Mouse (Mus musculus): Measurements from ENCODE around the gene Trim2. TPM values are rescaled to one million over a fixed set of nuclear protein-coding genes. Genes with fewer than 3 reads are reported as not detected.
A peak's percentile ranks its signal among the peaks of the same experiment; 100 is the strongest.

Trim2 gene
- polyA plus RNA-seq, 1 experiment from 2014 or later, result 117 TPM

DNA sequence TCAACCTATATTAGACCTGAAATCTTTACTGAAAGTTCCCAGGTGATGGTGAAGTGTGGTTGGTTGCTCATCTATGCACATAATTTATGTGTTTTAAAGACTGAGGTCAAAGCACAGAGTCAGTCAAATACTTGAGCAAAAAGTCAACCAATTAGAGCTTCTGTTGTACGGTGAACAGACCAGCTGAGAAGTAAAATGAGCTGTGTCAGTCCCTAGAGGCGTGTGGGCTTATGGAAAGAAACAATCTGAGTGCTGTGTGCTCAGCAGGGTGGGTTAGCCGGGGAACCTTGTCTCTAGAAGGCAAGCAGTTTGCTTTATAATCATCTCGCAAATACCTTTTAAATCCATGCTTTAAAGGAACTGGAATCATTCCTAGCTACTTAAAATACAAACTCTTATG is 149.7 kb downstream of the Trim2 start:
- no peak overlapping the region for H3K9ac ChIP-seq (ENCODE audit: low read length)
- ATAC-seq (no peak), DNase-seq (ENCODE audit: low spot score) (no peak)
- H3K4me1 ChIP-seq (ENCODE audit: control insufficient read depth, insufficient read depth, low read length), result no peaks in the 10 kb centered on the region
- WGBS, result 55% methylated on average over 4 of the region's 4 CpGs
- H3K4me2 ChIP-seq (ENCODE audit: low read length), result no peak overlapping the region
- no peaks in the 10 kb centered on the region for H3K27me3 ChIP-seq (replicated peaks; ENCODE audit: control insufficient read depth, insufficient read depth, low read length)
- no peak overlapping the region for H3K4me3 ChIP-seq (ENCODE audit: low read depth, low read length)
- H3K36me3 ChIP-seq (ENCODE audit: control insufficient read depth, insufficient read depth, low read length), result peaks cover 31% of the 10 kb centered on the region
- no peaks in the 10 kb centered on the region for H3K9me3 ChIP-seq (replicated peaks; ENCODE audit: control insufficient read depth, low read length)
- no peak overlapping the region for H3K27ac ChIP-seq (ENCODE audit: low read depth, low read length)

DNA sequence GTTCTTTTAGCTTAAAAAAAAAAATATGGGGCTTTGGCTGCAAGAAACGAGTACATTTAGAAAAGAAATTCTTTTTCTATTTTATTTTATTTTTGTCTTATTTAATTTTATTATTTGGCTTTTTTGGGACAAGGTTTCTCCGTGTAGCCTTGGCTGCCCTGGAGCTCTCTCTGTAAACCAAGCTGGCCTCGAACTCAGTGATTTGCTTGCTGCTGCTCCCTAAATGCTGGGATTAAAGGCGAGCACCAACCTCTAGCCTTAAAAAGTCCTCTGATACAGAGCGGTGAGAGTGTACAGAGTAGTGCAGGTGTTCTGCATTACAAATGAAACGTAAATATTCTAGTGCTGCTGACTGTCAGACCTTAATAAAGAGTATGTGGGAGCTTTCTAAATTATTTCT is 150.6 kb downstream of the Trim2 start:
- Histone ChIP-seq H3K27me3 (replicated peaks; ENCODE audit: control insufficient read depth, insufficient read depth, low read length) (no peaks in the 10 kb centered on the region), H3K4me3 (ENCODE audit: low read depth, low read length) (peak overlapping the region; percentile 47; the same call in 1 of the 2 replicates), H3K9me3 (replicated peaks; ENCODE audit: control insufficient read depth, low read length) (no peaks in the 10 kb centered on the region), H3K36me3 (ENCODE audit: control insufficient read depth, insufficient read depth, low read length) (peaks cover 22% of the 10 kb centered on the region), H3K4me2 (ENCODE audit: low read length) (peak overlapping the region; percentile 93), H3K4me1 (ENCODE audit: control insufficient read depth, insufficient read depth, low read length) (no peaks in the 10 kb centered on the region), H3K9ac (ENCODE audit: low read length) (no peak overlapping the region), H3K27ac (ENCODE audit: low read depth, low read length) (no peak overlapping the region)
- no peak for DNase-seq (ENCODE audit: low spot score)
- ATAC-seq, result no peak
- WGBS, result 55% methylated on average over 6 of the region's 6 CpGs

DNA sequence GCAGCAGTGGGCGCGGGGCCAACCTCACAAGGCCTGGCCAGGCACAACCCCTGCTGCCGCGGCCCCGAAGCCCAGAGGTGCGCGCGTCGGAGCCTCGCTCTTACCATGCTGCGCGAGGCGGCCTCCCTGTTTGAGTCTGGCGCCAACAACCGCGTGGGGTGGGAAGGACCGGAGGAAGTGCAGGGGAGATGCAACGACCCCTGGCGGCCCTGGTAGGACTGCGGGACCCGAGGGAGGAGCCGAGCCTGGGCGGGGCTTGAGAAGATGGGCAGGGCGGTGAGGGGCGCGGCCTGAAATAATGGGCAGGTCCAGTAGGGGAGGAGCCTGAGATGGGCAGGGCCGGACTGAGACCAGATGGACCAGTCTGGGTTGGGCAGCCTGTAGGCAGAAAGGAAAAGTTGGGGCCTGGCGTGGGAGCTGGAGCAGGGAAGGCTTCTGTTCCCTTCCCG is 151.1 kb downstream of the Trim2 start, which contains the start of gene Mnd1:
Mnd1 (minus strand) TSS at position 229 of the 449 bp plus-strand sequence.
- WGBS, result 0% methylated on average over 29 of the region's 29 CpGs
- peak within 1 kb of the TSS; percentile 67 for H3K9ac ChIP-seq (ENCODE audit: low read length)
- H3K4me1 ChIP-seq (ENCODE audit: control insufficient read depth, insufficient read depth, low read length), result no peaks in the 10 kb centered on the region
- H3K36me3 ChIP-seq (ENCODE audit: control insufficient read depth, insufficient read depth, low read length), result peaks cover 20% of the 10 kb centered on the region
- peak within 1 kb of the TSS; percentile 93 for H3K4me2 ChIP-seq (ENCODE audit: low read length)
- DNase-seq (ENCODE audit: low spot score) (peak; percentile 95), ATAC-seq (peak; percentile 99)
- H3K4me3 ChIP-seq (ENCODE audit: low read depth, low read length), result peak within 1 kb of the TSS; percentile 47
- no peaks in the 10 kb centered on the region for H3K27me3 ChIP-seq (replicated peaks; ENCODE audit: control insufficient read depth, insufficient read depth, low read length)
- no peak within 1 kb of the TSS for H3K27ac ChIP-seq (ENCODE audit: low read depth, low read length)
- no peaks in the 10 kb centered on the region for H3K9me3 ChIP-seq (replicated peaks; ENCODE audit: control insufficient read depth, low read length)

DNA sequence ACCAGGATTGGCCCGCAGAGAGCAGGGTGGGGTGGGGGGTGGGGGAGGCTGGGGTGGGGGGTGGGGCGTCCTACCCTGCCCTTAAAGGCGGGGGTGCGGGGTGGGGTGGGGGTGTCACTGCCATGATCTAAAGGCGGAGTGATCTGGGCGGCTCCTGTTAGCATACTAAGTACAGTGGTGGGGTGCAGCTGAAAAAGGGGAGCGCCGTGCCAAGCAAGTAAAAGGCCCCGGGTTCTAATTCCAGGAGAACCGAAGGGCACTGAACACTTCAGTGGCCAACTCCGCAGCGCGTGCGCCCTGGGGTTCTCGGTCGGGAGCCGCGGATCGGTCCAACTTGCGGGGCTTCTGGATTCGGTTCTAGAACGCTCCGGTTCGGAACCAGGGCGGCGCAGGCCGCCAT is 151.5 kb downstream of the Trim2 start:
- peak; percentile 40; the same call in 1 of the 2 replicates for ATAC-seq
- under 1% methylated on average over 26 of the region's 27 CpGs for WGBS

DNA sequence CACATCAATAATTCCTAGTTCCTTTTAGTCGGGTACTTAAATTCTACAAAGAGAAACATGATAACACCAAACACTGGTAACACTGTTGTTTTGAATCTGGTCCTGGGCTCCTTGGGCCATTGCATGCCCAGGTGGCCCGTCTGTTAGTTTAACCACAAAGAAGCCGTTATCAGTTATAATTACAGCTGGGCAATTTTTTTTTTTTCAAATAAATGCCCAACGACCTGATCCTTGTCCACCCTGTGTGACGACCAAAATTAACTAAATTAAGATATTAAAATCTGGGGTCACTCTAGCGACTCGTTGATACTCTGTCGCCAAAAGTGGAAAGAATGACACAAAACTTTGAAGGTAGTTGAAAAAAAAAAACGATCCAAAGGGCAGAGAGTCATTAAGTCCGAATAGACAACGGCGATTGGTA is 151.9 kb downstream of the Trim2 start:
- peak overlapping the region; percentile 93; the same call in 1 of the 2 replicates for H3K4me2 ChIP-seq (ENCODE audit: low read length)

More for the DNA sequence above, 151.5 kb downstream of the Trim2 start:
- H3K4me3 ChIP-seq (ENCODE audit: low read depth, low read length), result peak overlapping the region; percentile 47
- no peaks in the 10 kb centered on the region for H3K27me3 ChIP-seq (replicated peaks; ENCODE audit: control insufficient read depth, insufficient read depth, low read length)
- H3K36me3 ChIP-seq (ENCODE audit: control insufficient read depth, insufficient read depth, low read length), result peaks cover 16% of the 10 kb centered on the region
- H3K4me2 ChIP-seq (ENCODE audit: low read length), result peak overlapping the region; percentile 93
- H3K4me1 ChIP-seq (ENCODE audit: control insufficient read depth, insufficient read depth, low read length), result no peaks in the 10 kb centered on the region
- H3K27ac ChIP-seq (ENCODE audit: low read depth, low read length), result no peak overlapping the region
- no peaks in the 10 kb centered on the region for H3K9me3 ChIP-seq (replicated peaks; ENCODE audit: control insufficient read depth, low read length)
- peak overlapping the region; percentile 67 for H3K9ac ChIP-seq (ENCODE audit: low read length)
- DNase-seq (ENCODE audit: low spot score), result no peak

DNA sequence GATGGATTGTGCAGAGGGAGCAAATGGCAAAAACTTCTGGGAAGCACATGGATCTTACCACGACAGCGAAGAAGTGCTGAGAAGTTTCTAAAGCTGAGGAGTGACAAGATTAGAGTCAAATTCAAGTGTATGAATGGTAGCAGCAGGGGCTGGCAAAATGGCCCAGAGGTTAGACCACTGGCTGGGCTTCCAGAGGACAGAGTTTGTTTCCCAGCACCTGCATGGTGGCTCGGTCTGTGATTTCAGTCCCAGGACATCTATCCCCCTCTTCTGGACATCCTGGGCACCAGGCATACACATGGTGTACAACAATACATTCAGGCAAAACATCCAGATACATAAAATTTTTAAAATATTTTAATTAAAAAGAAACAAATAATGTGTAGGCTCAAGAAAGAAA is 156.8 kb downstream of the Trim2 start:
- Histone ChIP-seq H3K27ac (ENCODE audit: low read depth, low read length) (no peak overlapping the region), H3K27me3 (replicated peaks; ENCODE audit: control insufficient read depth, insufficient read depth, low read length) (no peaks in the 10 kb centered on the region), H3K9ac (ENCODE audit: low read length) (no peak overlapping the region), H3K4me1 (ENCODE audit: control insufficient read depth, insufficient read depth, low read length) (no peaks in the 10 kb centered on the region), H3K4me3 (ENCODE audit: low read depth, low read length) (no peak overlapping the region), H3K4me2 (ENCODE audit: low read length) (no peak overlapping the region), H3K36me3 (ENCODE audit: control insufficient read depth, insufficient read depth, low read length) (no peaks in the 10 kb centered on the region), H3K9me3 (replicated peaks; ENCODE audit: control insufficient read depth, low read length) (no peaks in the 10 kb centered on the region)
- ATAC-seq (no peak), DNase-seq (ENCODE audit: low spot score) (no peak)
- 97% methylated on average over 3 of the region's 3 CpGs for WGBS

More for the DNA sequence above, 151.9 kb downstream of the Trim2 start:
- Histone ChIP-seq H3K9me3 (replicated peaks; ENCODE audit: control insufficient read depth, low read length) (no peaks in the 10 kb centered on the region), H3K27ac (ENCODE audit: low read depth, low read length) (no peak overlapping the region), H3K4me3 (ENCODE audit: low read depth, low read length) (no peak overlapping the region), H3K9ac (ENCODE audit: low read length) (no peak overlapping the region), H3K27me3 (replicated peaks; ENCODE audit: control insufficient read depth, insufficient read depth, low read length) (no peaks in the 10 kb centered on the region), H3K36me3 (ENCODE audit: control insufficient read depth, insufficient read depth, low read length) (peaks cover 12% of the 10 kb centered on the region), H3K4me1 (ENCODE audit: control insufficient read depth, insufficient read depth, low read length) (no peaks in the 10 kb centered on the region)
- 15% methylated on average over 12 of the region's 12 CpGs for WGBS
- DNase-seq (ENCODE audit: low spot score), result no peak
- ATAC-seq, result no peak

DNA sequence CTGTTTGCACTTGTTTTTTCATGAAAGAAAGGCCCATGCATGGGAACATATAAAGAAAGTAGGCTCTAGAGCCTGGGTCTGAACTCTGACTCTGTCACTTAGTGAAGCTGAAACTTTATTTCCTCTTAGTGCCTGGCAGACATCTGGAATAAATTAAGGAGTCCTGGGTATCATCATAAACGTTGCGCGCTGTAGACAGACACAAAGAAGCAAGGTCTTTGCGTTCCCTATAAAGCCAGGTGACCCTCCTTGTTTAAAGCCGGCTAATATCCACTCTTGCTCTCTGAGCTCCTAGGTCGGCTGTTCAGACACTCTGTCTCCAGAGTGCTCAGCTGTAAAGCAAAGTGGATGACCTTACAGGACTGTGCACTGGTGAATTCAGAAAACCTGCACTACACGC is 165.7 kb downstream of the Trim2 start:
- Histone ChIP-seq H3K9ac (ENCODE audit: low read length) (no peak overlapping the region), H3K4me2 (ENCODE audit: low read length) (no peak overlapping the region), H3K27me3 (replicated peaks; ENCODE audit: control insufficient read depth, insufficient read depth, low read length) (no peaks in the 10 kb centered on the region), H3K4me3 (ENCODE audit: low read depth, low read length) (no peak overlapping the region), H3K27ac (ENCODE audit: low read depth, low read length) (no peak overlapping the region), H3K36me3 (ENCODE audit: control insufficient read depth, insufficient read depth, low read length) (no peaks in the 10 kb centered on the region), H3K4me1 (ENCODE audit: control insufficient read depth, insufficient read depth, low read length) (no peaks in the 10 kb centered on the region), H3K9me3 (replicated peaks; ENCODE audit: control insufficient read depth, low read length) (no peaks in the 10 kb centered on the region)
- ATAC-seq (no peak), DNase-seq (ENCODE audit: low spot score) (no peak)
- WGBS, result 91% methylated on average over 7 of the region's 7 CpGs

DNA sequence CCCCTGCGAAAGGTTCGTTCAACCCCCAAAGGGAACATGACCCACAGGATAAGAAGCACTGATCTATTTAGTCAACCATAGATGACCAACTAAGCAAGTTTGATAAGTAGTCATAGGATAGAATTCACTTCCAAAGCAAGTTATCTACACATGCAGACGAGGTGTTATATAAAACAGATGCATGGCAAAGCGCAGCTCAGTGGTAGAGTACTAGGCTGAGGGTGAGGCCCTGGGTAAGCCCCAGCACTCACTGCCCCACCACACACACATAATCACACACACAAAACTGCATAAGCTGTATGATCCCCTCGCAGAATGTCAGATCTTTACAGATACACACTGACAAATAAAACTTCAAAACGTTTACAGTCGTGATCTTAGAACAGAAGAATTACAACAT is 170.2 kb downstream of the Trim2 start:
- no peaks in the 10 kb centered on the region for H3K9me3 ChIP-seq (replicated peaks; ENCODE audit: control insufficient read depth, low read length)
- 93% methylated on average over 7 of the region's 7 CpGs for WGBS
- ATAC-seq (no peak), DNase-seq (ENCODE audit: low spot score) (no peak)
- H3K4me2 ChIP-seq (ENCODE audit: low read length), result no peak overlapping the region
- no peaks in the 10 kb centered on the region for H3K27me3 ChIP-seq (replicated peaks; ENCODE audit: control insufficient read depth, insufficient read depth, low read length)
- H3K27ac ChIP-seq (ENCODE audit: low read depth, low read length), result no peak overlapping the region
- H3K36me3 ChIP-seq (ENCODE audit: control insufficient read depth, insufficient read depth, low read length), result no peaks in the 10 kb centered on the region
- no peak overlapping the region for H3K9ac ChIP-seq (ENCODE audit: low read length)
- no peaks in the 10 kb centered on the region for H3K4me1 ChIP-seq (ENCODE audit: control insufficient read depth, insufficient read depth, low read length)
- no peak overlapping the region for H3K4me3 ChIP-seq (ENCODE audit: low read depth, low read length)

DNA sequence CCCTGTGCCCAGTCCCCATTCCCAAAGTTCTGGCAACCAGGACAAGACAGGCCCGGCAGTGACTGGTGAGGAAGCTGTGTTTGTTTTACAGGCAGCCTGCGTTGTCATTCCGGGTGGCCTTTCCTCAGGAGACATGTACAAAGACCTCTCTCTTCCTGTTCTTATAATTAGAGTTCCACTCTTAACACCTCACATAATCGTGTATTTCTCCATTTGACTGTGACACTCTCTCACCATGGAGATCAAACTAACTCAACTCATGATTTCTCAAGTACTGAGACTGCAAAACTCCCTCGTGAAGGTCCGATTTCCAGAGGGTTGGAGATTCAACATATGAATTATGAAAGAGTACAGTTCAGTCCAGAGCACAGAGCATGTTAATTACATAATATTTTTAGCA is 170.7 kb downstream of the Trim2 start:
- Histone ChIP-seq H3K9me3 (replicated peaks; ENCODE audit: control insufficient read depth, low read length) (no peaks in the 10 kb centered on the region), H3K4me3 (ENCODE audit: low read depth, low read length) (no peak overlapping the region), H3K27me3 (replicated peaks; ENCODE audit: control insufficient read depth, insufficient read depth, low read length) (no peaks in the 10 kb centered on the region), H3K36me3 (ENCODE audit: control insufficient read depth, insufficient read depth, low read length) (no peaks in the 10 kb centered on the region), H3K4me1 (ENCODE audit: control insufficient read depth, insufficient read depth, low read length) (no peaks in the 10 kb centered on the region), H3K27ac (ENCODE audit: low read depth, low read length) (no peak overlapping the region), H3K4me2 (ENCODE audit: low read length) (no peak overlapping the region), H3K9ac (ENCODE audit: low read length) (no peak overlapping the region)
- 77% methylated on average over 6 of the region's 6 CpGs for WGBS
- no peak for ATAC-seq
- no peak for DNase-seq (ENCODE audit: low spot score)

Measured in forebrain, embryonic 14.5 days (tissue).